Mouse (Mus musculus): Measurements from ENCODE around the gene Lenep. TPM values are rescaled to one million over a fixed set of nuclear protein-coding genes. Genes with fewer than 3 reads are reported as not detected.

The Lenep gene
- total RNA-seq, 2 experiments from 2014 or later, result 1.6 to 4.0 TPM

DNA sequence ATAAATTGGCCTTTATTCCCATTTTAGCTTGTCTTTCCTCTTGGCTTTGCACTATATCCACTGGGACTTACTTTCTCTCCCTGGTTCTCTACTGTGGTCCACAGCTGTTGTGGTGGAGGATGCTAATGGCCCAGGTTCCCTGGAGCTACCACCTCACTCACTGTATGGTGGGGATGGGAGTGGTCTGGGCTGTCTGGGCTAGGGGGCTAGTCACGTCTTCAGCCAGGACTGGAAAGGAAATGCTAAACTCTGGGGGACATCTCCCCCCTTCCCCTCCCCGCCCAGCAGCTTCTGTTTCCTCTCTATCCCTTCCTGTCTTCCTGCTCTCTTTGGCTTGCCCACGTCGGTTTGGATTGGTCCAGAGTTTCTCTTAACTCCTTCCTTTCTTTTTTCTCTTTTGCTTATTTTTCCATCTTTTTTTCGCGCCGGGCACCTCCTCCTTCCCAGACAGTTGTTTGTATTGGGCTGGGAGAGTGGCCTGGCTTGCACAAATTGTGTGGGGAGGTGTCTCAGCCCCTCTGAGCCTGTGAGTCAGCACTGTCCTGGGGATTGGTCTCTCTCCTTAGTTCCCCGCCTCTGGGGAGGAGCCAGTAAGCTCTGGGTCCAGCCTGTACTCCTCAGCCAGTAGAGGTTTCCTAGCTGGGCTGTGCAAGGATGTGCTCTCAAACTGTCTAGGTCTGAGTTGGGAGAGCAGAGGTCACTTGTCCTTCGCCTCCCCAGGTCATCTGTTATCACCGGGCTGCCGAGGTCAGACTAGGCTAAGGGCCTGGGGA, 18.6 kb upstream of the Lenep start:
- DNase-seq (ENCODE audit: low spot score in 2 of 2), result peak; percentile 72 to 76
- intact Hi-C loops (cut with DNase I), result no loop called here

DNA sequence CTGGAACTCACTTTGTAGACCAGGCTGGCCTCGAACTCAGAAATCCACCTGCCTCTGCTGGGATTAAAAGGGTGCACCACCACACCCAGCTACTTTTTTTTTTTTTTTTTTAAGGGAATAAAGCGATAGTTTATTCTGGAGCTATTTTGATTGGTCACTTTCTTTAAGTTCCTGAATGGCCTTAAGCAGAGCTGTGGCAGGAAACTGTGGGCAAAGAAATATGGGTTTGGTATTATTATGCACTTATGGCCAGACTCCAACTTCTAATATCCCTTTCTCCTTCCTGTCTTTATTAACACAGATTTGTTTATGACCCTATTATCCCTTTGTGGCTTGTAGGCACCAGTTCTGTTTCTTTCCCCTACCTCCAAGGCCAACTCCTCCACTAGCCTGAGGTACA, 17.8 kb upstream of the Lenep start:
- DNase-seq (ENCODE audit: low spot score in 2 of 2), result no peak
- intact Hi-C loops (cut with DNase I), result no loop called here

DNA sequence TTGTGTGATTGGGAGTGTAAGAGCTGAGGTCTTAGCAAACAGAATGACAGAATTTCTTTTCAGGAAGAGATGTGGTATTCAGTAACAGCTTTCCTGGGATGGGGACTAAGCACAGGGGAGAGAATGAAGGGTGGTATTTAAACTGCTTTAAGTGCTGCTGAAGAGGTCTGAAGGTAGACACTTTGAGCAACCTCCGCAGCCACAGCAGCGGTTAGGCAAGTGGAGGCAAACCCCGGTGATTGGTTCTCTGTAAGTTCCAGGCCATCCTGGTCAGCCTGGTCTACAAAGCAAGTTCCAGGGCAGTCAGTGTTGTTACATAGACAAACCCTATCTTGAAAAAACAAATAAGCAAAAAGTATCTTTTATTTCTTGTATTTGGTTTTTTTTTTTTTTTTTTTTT, 17.4 kb upstream of the Lenep start:
- intact Hi-C loops (cut with DNase I), result no loop called here
- no peak for DNase-seq (ENCODE audit: low spot score in 2 of 2)

DNA sequence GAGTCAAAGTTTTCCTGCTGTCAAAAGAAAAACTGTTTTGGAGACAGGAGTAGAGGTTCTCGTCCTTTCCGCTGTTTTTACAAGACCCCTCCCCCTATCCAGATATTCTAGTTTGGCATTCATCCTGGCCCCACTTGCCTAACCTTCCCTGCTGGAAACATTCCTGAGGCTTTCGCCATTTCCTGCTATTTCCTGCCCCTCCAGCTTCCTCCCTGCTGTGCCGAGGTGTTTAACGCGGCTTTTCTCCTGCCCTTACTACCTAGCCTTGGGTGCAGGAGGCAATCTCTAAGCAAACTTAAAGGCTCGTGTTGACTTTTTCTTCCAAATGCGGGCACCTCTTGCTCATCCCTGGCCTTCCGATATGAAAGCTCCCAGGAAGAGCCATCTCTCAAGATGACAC, 17.0 kb upstream of the Lenep start:
- intact Hi-C loops (cut with DNase I), result no loop called here
- no peak for DNase-seq (ENCODE audit: low spot score in 2 of 2)

DNA sequence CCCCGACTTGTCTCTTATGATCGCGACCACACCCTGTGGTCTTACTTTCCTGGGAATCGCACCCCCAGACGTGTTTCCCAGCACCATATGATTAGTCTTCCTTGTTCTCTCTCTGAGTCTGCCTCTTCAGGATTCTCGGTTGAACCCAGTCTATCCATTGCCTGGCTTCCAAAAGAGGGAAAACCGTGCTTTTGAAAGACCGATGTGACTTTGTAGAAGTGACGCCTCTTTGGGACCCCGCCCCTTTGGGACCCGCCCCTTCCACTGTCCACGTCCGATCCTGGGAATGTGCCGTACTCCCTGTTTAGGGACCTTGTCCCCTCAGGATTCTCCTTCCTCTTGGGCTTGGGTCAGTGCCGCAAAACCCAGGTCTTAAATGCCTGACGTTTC, 16.3 kb upstream of the Lenep start:
- DNase-seq (ENCODE audit: low spot score in 2 of 2), result peak in 1 of 2 experiments; percentile 27

DNA sequence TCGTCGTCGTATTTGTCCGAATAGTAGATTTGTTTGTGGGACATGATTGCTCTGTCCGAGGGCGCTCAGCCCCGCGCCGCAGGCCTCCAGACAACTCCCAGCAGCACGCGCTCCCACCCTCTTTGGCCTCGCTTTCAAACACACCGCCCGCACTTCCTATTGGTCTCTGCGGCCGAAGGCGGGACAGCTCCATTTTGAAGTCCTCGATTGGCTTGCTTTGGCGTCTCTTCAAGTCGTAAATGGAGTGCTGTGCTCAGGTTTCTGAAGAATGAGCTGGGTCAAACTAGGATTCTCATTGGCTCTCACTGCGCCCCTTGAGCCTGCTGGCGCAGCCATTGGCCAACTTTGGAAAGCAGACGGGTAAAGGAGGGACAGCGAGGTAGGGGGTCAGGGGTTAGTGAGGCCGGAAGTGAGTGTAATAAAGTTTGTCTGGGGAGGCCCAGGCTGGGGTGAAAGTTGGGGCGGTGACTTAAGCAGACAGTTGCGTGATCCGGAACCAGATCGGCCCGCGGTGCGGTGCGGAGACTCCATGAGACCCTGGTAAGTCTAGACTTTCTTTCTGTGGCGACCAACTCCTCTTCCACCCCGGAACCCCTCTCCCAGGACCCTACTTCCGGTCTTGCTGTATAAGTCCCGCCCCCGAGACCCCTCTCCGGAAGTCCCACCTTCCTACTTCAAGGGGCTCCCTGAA, 15.7 kb upstream of the Lenep start, which contains the start of the genes Cks1b and Shc1:
Gene Cks1b, minus strand, starts transcription at position 214 of the 691 bp plus-strand sequence.
Gene Shc1, plus strand, starts transcription at position 274 of the 691 bp plus-strand sequence.
- intact Hi-C loops (cut with DNase I), result no loop called here
- DNase-seq (ENCODE audit: low spot score in 2 of 2), result peak; percentile 94 to 98

More for the DNA sequence above, 16.3 kb upstream of the Lenep start:
- intact Hi-C loops (cut with DNase I), result no loop called here

DNA sequence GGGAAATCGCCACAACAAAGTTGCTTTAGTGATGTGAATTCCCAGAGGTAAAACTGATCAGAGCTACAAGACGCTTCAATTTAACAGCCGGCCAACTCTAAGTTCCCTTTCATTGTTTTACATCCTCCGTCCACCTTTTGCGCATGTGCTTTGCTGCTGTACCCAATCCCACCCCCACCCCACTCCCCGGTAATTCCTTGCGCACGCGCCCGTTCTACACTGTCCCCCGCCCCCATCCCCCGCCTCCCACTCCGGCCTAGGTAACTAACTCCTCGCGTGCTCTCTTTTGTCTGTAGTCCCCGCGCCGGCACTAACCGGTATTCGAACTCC, 15.2 kb upstream of the Lenep start:
- DNase-seq (ENCODE audit: low spot score in 2 of 2), result no peak
- intact Hi-C loops (cut with DNase I), result no loop called here

DNA sequence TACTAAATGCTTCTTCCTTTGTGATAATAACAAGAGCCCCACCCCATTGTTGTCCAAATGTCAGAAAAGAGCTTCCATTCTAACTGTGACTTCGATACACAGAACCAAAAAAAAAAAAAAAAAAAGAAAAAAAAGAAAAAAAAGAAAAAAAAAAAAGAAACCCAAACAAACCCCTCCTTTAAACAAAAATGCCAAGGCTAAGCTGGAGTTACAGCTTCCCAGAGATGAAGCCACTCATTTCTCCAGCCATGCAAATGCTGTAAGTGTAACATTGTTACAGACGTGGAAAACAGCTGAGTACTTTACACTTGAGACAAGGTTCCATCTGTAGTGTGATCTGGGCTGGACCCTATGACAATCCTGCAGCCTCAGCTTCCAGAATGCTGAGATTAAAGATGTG, 14.5 kb upstream of the Lenep start:
- no peak for DNase-seq (ENCODE audit: low spot score in 2 of 2)
- intact Hi-C loops (cut with DNase I), result no loop called here

DNA sequence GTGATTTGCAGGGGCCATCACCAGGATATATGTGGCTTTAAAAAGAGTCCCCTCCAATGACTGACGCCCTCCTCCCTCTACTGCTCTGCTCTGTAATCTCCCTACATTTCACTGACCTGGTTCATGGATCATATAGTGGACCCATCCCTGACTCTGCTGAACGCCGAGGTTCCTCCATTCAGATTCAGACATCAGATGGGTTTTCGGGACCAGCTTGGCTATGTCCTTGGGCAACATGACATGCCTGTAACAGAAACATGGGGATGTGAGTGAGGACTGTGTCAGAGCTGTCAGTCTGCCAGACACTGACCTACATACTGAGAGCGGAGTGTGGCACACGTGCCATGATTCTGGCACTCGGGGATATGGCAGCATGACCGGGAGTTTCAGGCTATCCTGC, 13.6 kb upstream of the Lenep start:
- no peak for DNase-seq (ENCODE audit: low spot score in 2 of 2)
- intact Hi-C loops (cut with DNase I), result no loop called here

DNA sequence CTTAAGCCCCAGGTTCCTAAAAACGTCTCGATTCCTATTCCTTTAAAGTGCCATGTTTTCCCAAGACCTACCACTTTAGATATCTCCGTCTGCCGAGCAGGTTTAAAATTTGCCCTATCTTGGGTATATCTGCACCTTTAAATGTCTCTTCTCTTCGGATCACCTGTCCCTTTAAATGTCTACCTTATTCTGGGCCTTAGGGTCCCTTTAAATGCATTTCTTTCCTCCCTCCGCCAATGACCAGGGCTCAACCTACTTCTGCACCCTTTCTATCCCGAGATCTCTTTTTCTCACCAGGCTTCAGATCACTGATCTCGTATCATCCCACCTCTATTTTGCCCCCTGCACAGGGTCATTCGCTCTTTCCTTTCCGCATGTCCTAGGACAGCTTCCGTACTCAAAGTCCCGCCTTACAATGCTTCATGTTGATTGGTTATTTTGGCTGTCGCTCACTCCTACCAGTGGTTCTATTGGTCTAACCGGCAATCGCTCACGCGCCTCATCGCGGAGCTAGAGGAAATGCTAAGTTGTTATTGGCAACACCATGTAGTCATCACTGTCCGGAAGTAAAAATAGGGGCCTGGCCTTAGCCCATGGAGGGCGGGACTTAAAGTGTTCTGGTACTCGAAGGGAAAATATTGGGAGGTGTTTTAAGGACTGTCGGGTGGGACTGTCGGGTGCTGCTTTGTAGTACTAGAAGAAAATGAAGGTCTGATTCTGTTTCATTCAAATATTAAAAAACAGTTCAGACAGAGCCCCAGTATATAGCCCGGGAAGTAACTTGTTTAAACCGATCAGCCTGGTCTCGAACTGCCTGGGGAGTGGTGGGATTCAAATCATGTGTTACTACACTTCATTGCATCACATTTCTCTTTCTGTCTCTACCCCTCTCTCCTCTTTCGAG, 9.1 kb upstream of the Lenep start, which contains the start of gene Flad1:
Gene Flad1, minus strand, starts transcription at position 381 of the 904 bp plus-strand sequence.
- intact Hi-C loops (cut with DNase I), result no loop called here

DNA sequence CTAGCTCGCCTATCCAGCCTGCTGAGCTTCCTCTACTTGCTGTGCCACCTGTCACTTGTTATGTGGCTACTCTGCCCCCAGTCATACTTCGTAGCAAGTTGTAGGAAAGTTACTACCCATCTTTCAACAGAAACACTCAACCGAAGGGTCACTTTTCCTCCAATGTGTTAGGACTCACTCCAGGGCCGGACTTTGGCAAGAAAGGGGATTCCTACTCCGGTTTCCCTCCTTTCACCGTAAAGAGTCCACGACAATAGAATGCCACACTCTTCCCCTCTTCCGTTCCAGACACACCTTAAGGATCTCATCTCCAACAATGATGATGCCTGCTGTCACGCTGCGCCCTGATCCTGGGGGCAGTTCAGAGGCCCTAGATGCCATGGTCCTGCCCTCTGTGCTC, 8.3 kb upstream of the Lenep start:
- DNase-seq (ENCODE audit: low spot score in 2 of 2), result no peak
- intact Hi-C loops (cut with DNase I), result no loop called here

More for the DNA sequence above, 9.1 kb upstream of the Lenep start, which contains the start of gene Flad1:
- peak; percentile 100 for DNase-seq (ENCODE audit: low spot score in 2 of 2)

DNA sequence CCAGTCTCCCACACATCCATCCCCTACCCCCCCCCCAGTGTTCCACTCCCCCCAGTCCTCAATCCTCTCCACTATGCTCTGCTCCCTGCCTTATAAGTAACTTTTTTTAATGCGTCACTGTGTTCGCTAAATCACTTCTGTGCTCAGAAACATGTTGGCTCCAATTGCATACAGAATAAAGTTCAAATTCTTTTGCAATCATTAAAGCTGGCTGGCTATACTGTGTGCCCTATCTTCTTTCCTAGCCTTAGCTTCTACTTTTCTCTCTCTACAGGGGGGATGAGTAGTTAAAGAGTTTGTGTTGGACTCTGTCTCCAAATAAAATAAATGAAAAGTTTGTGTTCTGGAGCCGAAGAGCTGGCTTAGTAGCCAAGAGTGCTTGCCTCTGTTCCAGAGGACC, 7.1 kb upstream of the Lenep start:
- intact Hi-C loops (cut with DNase I), result no loop called here
- no peak for DNase-seq (ENCODE audit: low spot score in 2 of 2)

DNA sequence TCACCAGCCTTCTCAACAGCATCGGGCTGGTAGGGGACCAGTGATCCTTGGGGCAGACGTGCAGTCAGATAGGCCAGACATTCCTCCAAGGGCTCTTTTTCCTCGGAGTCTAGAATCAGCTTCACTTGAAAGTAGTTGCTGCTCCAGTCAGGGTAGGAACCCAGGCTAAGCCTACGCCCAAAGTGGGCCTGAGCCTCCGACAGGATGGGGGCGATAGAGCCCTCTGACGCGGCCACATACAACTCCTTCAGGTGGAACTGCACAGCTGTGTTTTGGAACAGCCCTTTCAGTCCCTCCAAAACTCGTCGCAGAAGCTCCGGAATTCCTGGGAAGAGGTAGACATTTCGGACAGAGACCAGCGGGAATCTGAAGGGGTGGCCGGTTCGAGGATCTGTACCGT, 5.9 kb upstream of the Lenep start:
- intact Hi-C loops (cut with DNase I), result no loop called here
- DNase-seq (ENCODE audit: low spot score in 2 of 2), result no peak

DNA sequence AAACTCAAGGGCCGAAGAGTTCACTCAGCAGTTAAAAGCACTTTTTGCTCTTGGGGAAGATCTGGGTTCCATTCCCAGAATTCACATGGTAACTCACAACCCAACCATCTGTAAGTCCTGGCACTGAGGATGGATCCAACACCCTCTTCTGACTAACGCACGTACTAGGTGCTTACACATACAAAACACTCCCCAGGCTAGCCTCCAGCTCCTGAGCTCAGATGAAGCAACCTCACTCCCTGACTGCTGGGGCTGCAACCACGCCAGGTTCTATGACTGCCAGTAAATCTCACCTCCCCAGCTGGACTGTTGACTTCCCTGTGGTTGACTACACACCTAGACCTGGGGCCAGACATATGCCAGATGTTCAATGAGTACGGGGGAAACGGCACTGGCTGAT, 4.3 kb upstream of the Lenep start:
- intact Hi-C loops (cut with DNase I), result no loop called here
- DNase-seq (ENCODE audit: low spot score in 2 of 2), result no peak

DNA sequence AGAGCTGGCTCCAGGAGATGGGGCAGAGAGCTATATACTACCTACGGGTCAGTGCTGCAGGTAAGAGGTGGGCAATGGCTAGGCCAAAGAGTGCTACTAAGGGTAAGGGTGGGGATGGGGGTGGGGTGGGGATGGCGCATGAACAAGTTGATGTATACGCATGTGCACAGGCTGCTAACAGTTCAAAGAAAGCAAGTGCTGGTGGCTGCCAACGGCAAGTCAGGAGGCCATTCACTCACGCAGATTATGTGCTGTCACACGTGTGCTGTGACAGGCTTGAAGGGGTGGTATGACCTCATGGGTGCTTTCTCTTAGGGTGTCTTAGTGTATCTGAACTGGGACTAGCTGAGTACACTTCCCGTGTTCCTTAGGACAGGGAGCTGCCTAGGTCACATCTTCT, 1.3 kb downstream of the Lenep start:
- no peak for DNase-seq (ENCODE audit: low spot score in 2 of 2)
- intact Hi-C loops (cut with DNase I), result no loop called here

DNA sequence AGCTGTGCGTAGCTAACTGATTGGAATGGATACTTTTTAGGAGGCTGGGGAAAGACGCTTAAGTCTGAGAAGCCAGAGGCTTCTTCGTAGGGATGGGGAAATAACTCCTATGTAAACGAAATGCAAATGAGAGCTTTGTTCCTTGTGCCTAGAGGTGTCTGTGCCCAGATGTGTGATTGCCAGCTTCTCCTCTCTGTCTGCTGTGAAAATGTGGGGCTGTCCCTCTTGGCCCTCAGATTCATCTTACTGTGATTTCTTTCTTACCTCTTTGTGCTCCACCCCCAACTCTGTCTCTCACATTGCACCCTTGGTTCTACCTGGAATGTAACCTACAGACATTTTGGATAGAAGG, 6.0 kb downstream of the Lenep start:
- no peak for DNase-seq (ENCODE audit: low spot score in 2 of 2)
- intact Hi-C loops (cut with DNase I), result no loop called here

DNA sequence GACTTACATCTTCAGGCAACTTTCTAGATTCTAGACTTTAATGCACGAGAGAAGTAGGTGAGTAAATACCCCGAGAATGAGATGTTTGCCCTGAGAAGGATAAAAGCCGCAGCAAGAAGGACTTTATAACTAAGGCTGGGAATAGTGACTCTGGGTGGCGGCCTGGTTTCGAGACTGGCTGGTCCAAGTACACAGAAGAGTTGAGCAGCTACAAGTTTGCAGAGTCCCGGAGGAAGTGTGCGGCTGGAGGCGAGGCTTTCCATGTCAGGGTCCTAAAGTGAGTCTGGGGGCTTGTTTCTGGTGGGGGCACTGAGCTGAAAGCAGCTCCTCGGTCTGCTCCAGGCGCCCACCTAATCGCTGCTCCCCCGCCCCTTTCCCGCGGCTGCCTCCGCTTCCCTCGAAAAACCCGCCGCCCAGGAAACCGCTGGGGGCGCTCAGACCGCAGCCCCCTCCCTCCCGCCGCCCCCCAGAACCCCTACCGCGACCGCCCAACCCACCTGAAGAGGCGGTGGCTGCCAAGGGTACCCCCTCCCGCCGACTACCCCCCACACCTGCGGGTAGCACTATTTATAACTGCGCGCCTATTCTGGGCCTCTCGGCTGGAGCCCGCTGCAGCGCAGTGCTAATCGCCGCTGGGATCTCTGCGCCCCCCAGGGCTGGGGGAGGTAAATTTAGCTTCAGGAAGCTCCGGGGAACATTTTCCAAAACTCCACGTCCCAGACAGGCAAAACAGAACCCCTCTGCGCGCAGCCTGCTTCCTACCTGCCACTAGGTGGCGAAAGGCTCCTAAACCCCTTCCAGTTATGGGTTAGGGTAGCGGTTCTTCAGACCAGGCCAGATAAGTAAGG, 6.6 kb downstream of the Lenep start:
- intact Hi-C loops (cut with DNase I), result no loop called here
- DNase-seq (ENCODE audit: low spot score in 2 of 2), result peak; percentile 33 to 64

DNA sequence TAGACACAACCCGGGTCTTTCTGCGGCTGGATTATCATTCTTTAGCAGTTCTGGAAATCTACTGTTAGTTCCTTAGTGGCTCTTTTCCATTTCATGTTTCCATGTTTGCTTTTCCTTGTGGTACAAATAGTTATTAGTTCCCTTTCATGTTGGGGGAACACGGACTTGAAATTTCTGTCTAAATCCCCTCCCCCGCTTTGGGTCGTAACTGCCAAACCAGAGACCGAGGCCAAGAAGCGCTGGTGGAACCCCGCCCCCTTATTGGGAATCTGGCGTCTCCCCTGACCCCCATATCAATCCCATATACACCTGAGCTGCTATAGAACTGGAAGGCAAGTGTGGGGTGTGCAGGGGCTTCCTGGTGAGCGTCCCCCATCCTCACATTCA, 7.2 kb downstream of the Lenep start:
- intact Hi-C loops (cut with DNase I), result no loop called here
- DNase-seq (ENCODE audit: low spot score in 2 of 2), result no peak

DNA sequence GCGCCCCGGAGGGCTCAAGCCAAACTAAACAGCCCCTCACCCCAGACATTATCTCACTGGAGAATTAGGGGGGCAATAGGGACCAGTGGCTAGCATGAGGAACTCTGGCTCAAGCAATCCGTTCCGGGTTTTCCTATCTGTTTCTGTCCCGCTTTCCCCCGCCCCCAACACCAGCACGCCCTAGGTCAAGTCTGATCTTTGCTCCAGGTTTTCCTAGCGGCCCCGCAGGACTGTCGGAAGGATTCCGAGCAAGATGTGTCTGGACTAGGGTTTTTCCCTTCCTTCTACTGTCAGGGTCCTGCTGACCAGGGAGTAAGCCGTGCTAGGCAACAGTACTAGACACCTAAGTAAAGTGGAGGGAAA, 7.7 kb downstream of the Lenep start:
- intact Hi-C loops (cut with DNase I), result no loop called here
- peak; percentile 60 to 69 for DNase-seq (ENCODE audit: low spot score in 2 of 2)

Measured in left cerebral cortex, postnatal 14 days (tissue).